Comparison of ENCODE assay signal across 22 mouse cellular contexts in the genomic region with DNA sequence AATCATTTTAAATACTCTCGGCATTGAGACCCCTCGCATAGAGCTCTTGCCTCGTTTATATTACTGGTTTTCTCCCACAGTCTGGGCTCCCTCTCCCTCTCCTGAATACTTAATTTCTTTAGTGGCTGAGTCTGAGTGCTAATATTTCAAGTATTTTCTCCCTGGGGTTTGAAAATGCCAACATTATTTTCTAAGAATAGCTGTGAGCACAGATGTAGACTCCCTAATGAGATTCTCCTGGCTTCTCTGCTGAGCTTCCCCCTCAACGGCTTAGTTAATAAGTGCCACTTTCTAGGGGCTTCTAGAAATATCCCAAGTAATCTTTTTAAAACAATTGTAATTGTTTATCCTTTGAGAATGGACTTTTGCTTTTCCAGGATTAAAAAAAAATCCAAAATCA.
DNase-seq lines count a peak whose midpoint lies in the region; ATAC-seq lines count a peak whose summit lies in the region.
"Had no signal": no experiment of that assay in that cellular context is flagged by ENCODE, and none has a peak within 500 bp of the region (broad histone marks: within the 10 kb centered on the region; RNA-seq: fewer than 3 reads in every experiment).

No protein-coding gene starts in this region.

- H3K27ac ChIP-seq in forebrain, embryonic 14.5 days (ENCODE audit: low read depth, low read length), result no peak overlapping the region
- no peak overlapping the region for H3K27ac ChIP-seq in forebrain, embryonic 11.5 days (ENCODE audit: low read depth, low read length)
- H3K27ac ChIP-seq in hindbrain, embryonic 16.5 days (ENCODE audit: low read depth, low read length), result no peak overlapping the region
- no peak overlapping the region for H3K27ac ChIP-seq in hindbrain, embryonic 11.5 days (ENCODE audit: low read depth, low read length)
- no peak overlapping the region for H3K27ac ChIP-seq in midbrain, embryonic 16.5 days (ENCODE audit: low read length)
- no peak overlapping the region; the same call in 1 of the 2 replicates for H3K27ac ChIP-seq in midbrain, embryonic 15.5 days
- no peak overlapping the region for H3K27ac ChIP-seq in intestine, embryonic 15.5 days
- H3K27ac ChIP-seq: embryonic facial prominence, embryonic 15.5 days; forebrain, embryonic 12.5 days had no signal

- 0 out of 2 replicates have a peak, but pooled peaks cover 3% of the 10 kb centered on the region for H3K9me3 ChIP-seq in forebrain, embryonic 14.5 days (replicated peaks; ENCODE audit: control insufficient read depth, low read length)
- H3K9me3 ChIP-seq in forebrain, embryonic 11.5 days (ENCODE audit: control insufficient read depth, low read length), result no peaks in the 10 kb centered on the region
- H3K9me3 ChIP-seq in hindbrain, embryonic 16.5 days (ENCODE audit: control insufficient read depth, low read length), result no peaks in the 10 kb centered on the region
- no peaks in the 10 kb centered on the region for H3K9me3 ChIP-seq in hindbrain, embryonic 11.5 days (ENCODE audit: control insufficient read depth, low read length)
- no peaks in the 10 kb centered on the region for H3K9me3 ChIP-seq in midbrain, embryonic 16.5 days (replicated peaks; ENCODE audit: control insufficient read depth, low read length, poor library complexity, severe bottlenecking)
- H3K9me3 ChIP-seq in midbrain, embryonic 15.5 days, result no peaks in the 10 kb centered on the region
- no peaks in the 10 kb centered on the region for H3K9me3 ChIP-seq in intestine, embryonic 15.5 days
- H3K9me3 ChIP-seq: embryonic facial prominence, embryonic 15.5 days; heart, embryonic 10.5 days had no signal

- DNase-seq in forebrain, embryonic 14.5 days (ENCODE audit: low spot score), result peak; percentile 29
- DNase-seq in forebrain, embryonic 11.5 days (ENCODE audit: low spot score), result no peak
- no peak for DNase-seq in hindbrain, embryonic 11.5 days (ENCODE audit: low spot score)
- DNase-seq: adrenal gland, postnatal 14 days; cerebellum, adult 2 months; cerebellum, postnatal 10 days; embryo, embryonic 11 days; gastrocnemius, postnatal 10 days; heart, adult 18-20 months; heart, postnatal 10 days; heart, postnatal 4 days had no signal

- H3K4me2 ChIP-seq in forebrain, embryonic 14.5 days (ENCODE audit: low read length), result no peak overlapping the region
- H3K4me2 ChIP-seq in forebrain, embryonic 11.5 days (ENCODE audit: low read depth, low read length, severe bottlenecking), result no peak overlapping the region
- no peak overlapping the region for H3K4me2 ChIP-seq in hindbrain, embryonic 16.5 days (ENCODE audit: low read length)
- H3K4me2 ChIP-seq in hindbrain, embryonic 11.5 days (replicated peaks; ENCODE audit: low read depth, low read length), result no peak overlapping the region
- H3K4me2 ChIP-seq in midbrain, embryonic 16.5 days (ENCODE audit: low read length), result no peak overlapping the region
- H3K4me2 ChIP-seq in midbrain, embryonic 15.5 days, result no peak overlapping the region
- no peak overlapping the region for H3K4me2 ChIP-seq in intestine, embryonic 15.5 days (replicated peaks)
- H3K4me2 ChIP-seq: embryonic facial prominence, embryonic 15.5 days; forebrain, embryonic 12.5 days had no signal

- H3K36me3 ChIP-seq in forebrain, embryonic 14.5 days (ENCODE audit: control insufficient read depth, insufficient read depth, low read length), result 0 out of 2 replicates have a peak, but pooled peaks cover 14% of the 10 kb centered on the region
- no peaks in the 10 kb centered on the region for H3K36me3 ChIP-seq in forebrain, embryonic 11.5 days (ENCODE audit: control insufficient read depth, insufficient read depth, low read length)
- peaks cover 17% of the 10 kb centered on the region for H3K36me3 ChIP-seq in hindbrain, embryonic 16.5 days (ENCODE audit: control insufficient read depth, insufficient read depth, low read length)
- no peaks in the 10 kb centered on the region for H3K36me3 ChIP-seq in hindbrain, embryonic 11.5 days (ENCODE audit: control insufficient read depth, insufficient read depth, low read length)
- H3K36me3 ChIP-seq in midbrain, embryonic 16.5 days (ENCODE audit: control insufficient read depth, insufficient read depth, low read length), result peaks cover 12% of the 10 kb centered on the region
- H3K36me3 ChIP-seq in midbrain, embryonic 15.5 days (replicated peaks), result peaks cover 27% of the 10 kb centered on the region; the same call in 1 of the 2 replicates
- H3K36me3 ChIP-seq in intestine, embryonic 15.5 days, result no peaks in the 10 kb centered on the region
- H3K36me3 ChIP-seq: embryonic facial prominence, embryonic 15.5 days; heart, embryonic 10.5 days had no signal

- no peaks in the 10 kb centered on the region for H3K27me3 ChIP-seq in forebrain, embryonic 14.5 days (replicated peaks; ENCODE audit: control insufficient read depth, insufficient read depth, low read length)
- H3K27me3 ChIP-seq in forebrain, embryonic 11.5 days (ENCODE audit: control insufficient read depth, insufficient read depth, low read length), result no peaks in the 10 kb centered on the region
- H3K27me3 ChIP-seq in hindbrain, embryonic 16.5 days (replicated peaks; ENCODE audit: control insufficient read depth, insufficient read depth, low read length), result no peaks in the 10 kb centered on the region
- H3K27me3 ChIP-seq in hindbrain, embryonic 11.5 days (ENCODE audit: control insufficient read depth, insufficient read depth, low read length), result no peaks in the 10 kb centered on the region
- no peaks in the 10 kb centered on the region for H3K27me3 ChIP-seq in midbrain, embryonic 16.5 days (ENCODE audit: control insufficient read depth, insufficient read depth, low read depth, low read length)
- H3K27me3 ChIP-seq in midbrain, embryonic 15.5 days (replicated peaks), result no peaks in the 10 kb centered on the region
- no peaks in the 10 kb centered on the region for H3K27me3 ChIP-seq in intestine, embryonic 15.5 days (replicated peaks)
- H3K27me3 ChIP-seq: embryonic facial prominence, embryonic 15.5 days; forebrain, embryonic 12.5 days; Patski had no signal

- no peaks in the 10 kb centered on the region for H3K4me1 ChIP-seq in forebrain, embryonic 14.5 days (ENCODE audit: control insufficient read depth, insufficient read depth, low read length)
- no peaks in the 10 kb centered on the region for H3K4me1 ChIP-seq in forebrain, embryonic 11.5 days (replicated peaks; ENCODE audit: control insufficient read depth, insufficient read depth, low read length)
- no peaks in the 10 kb centered on the region for H3K4me1 ChIP-seq in hindbrain, embryonic 16.5 days (ENCODE audit: control insufficient read depth, insufficient read depth, low read depth, low read length)
- H3K4me1 ChIP-seq in hindbrain, embryonic 11.5 days (replicated peaks; ENCODE audit: control insufficient read depth, insufficient read depth, low read length), result no peaks in the 10 kb centered on the region
- no peaks in the 10 kb centered on the region for H3K4me1 ChIP-seq in midbrain, embryonic 16.5 days (ENCODE audit: control insufficient read depth, insufficient read depth, low read length)
- no peaks in the 10 kb centered on the region for H3K4me1 ChIP-seq in midbrain, embryonic 15.5 days
- no peaks in the 10 kb centered on the region for H3K4me1 ChIP-seq in intestine, embryonic 15.5 days (replicated peaks)
- H3K4me1 ChIP-seq: embryonic facial prominence, embryonic 15.5 days; forebrain, embryonic 12.5 days had no signal

- 43% methylated on average over 4 of the region's 4 CpGs for WGBS in forebrain, embryonic 14.5 days
- 76% methylated on average over 4 of the region's 4 CpGs for WGBS in forebrain, embryonic 11.5 days
- 61% methylated on average over 4 of the region's 4 CpGs for WGBS in hindbrain, embryonic 16.5 days
- WGBS in hindbrain, embryonic 11.5 days, result 84% methylated on average over 4 of the region's 4 CpGs
- WGBS in midbrain, embryonic 16.5 days, result 52% methylated on average over 4 of the region's 4 CpGs
- WGBS in midbrain, embryonic 15.5 days, result 50% methylated on average over 4 of the region's 4 CpGs
- 73% methylated on average over 4 of the region's 4 CpGs for WGBS in intestine, embryonic 15.5 days

- no peak overlapping the region for H3K9ac ChIP-seq in forebrain, embryonic 14.5 days (ENCODE audit: low read length)
- H3K9ac ChIP-seq in forebrain, embryonic 11.5 days (ENCODE audit: low read length), result no peak overlapping the region
- H3K9ac ChIP-seq in hindbrain, embryonic 16.5 days (ENCODE audit: low read depth, low read length), result no peak overlapping the region
- H3K9ac ChIP-seq in hindbrain, embryonic 11.5 days (ENCODE audit: low read depth, low read length), result no peak overlapping the region
- no peak overlapping the region for H3K9ac ChIP-seq in midbrain, embryonic 16.5 days (ENCODE audit: low read depth, low read length)
- H3K9ac ChIP-seq in midbrain, embryonic 15.5 days, result no peak overlapping the region
- H3K9ac ChIP-seq in intestine, embryonic 15.5 days, result no peak overlapping the region
- H3K9ac ChIP-seq: embryonic facial prominence, embryonic 15.5 days; forebrain, embryonic 12.5 days had no signal

- ATAC-seq in forebrain, embryonic 14.5 days, result no peak
- ATAC-seq in forebrain, embryonic 11.5 days (replicated peaks; ENCODE audit: low FRiP score), result no peak
- ATAC-seq in hindbrain, embryonic 16.5 days, result peak; percentile 52; the same call in 1 of the 2 replicates
- no peak for ATAC-seq in hindbrain, embryonic 11.5 days (ENCODE audit: low FRiP score)
- ATAC-seq in midbrain, embryonic 16.5 days, result 0 out of 2 replicates have a peak, but pooled peaks have one; percentile 21
- no peak for ATAC-seq in midbrain, embryonic 15.5 days (replicated peaks)
- ATAC-seq in intestine, embryonic 15.5 days, result no peak
- ATAC-seq: activated CD4-positive, CD25-positive, alpha-beta regulatory T cell, adult 4 months; intestine, embryonic 16.5 days; Patski had no signal

- H3K4me3 ChIP-seq in forebrain, embryonic 14.5 days (ENCODE audit: low read depth, low read length), result no peak overlapping the region
- no peak overlapping the region for H3K4me3 ChIP-seq in forebrain, embryonic 11.5 days (ENCODE audit: low read depth, low read length)
- no peak overlapping the region for H3K4me3 ChIP-seq in hindbrain, embryonic 16.5 days (ENCODE audit: low read length)
- no peak overlapping the region for H3K4me3 ChIP-seq in hindbrain, embryonic 11.5 days (ENCODE audit: low read depth, low read length)
- no peak overlapping the region for H3K4me3 ChIP-seq in midbrain, embryonic 16.5 days (ENCODE audit: low read depth, low read length)
- no peak overlapping the region for H3K4me3 ChIP-seq in midbrain, embryonic 15.5 days
- no peak overlapping the region for H3K4me3 ChIP-seq in intestine, embryonic 15.5 days (replicated peaks)
- H3K4me3 ChIP-seq: embryonic facial prominence, embryonic 15.5 days; erythroblast, embryonic 14.5 days; forebrain, embryonic 12.5 days; heart, embryonic 10.5 days had no signal

Comparison
In these comparisons a context has a peak if more than half of its experiments do, and no peak if none do; other contexts are left out.
1. ATAC-seq: peak in hindbrain, embryonic 16.5 days (single experiment) and midbrain, embryonic 16.5 days (single experiment); none in forebrain, embryonic 14.5 days (single experiment), forebrain, embryonic 11.5 days (single experiment), hindbrain, embryonic 11.5 days (single experiment), midbrain, embryonic 15.5 days (single experiment) and intestine, embryonic 15.5 days (single experiment).